Mouse (Mus musculus) embryonic fibroblast, embryonic 13.5 days (primary cell): ENCODE measurements around the gene Pcbp4.

ENCODE experiments used
- CTCF ChIP-seq: IDR thresholded peaks from 2 replicates; pipeline ENCODE4 v1.5.1; 2011; ENCODE audit warnings: mild to moderate bottlenecking, control low read depth, low read length, moderate library complexity, borderline replicate concordance; ENCODE audit not compliant: insufficient read depth
- POLR2A ChIP-seq: IDR thresholded peaks from 2 replicates; pipeline ENCODE4 v1.6.1; 2011; ENCODE audit warnings: low read depth, mild to moderate bottlenecking, control low read depth, low read length, moderate library complexity

DNA sequence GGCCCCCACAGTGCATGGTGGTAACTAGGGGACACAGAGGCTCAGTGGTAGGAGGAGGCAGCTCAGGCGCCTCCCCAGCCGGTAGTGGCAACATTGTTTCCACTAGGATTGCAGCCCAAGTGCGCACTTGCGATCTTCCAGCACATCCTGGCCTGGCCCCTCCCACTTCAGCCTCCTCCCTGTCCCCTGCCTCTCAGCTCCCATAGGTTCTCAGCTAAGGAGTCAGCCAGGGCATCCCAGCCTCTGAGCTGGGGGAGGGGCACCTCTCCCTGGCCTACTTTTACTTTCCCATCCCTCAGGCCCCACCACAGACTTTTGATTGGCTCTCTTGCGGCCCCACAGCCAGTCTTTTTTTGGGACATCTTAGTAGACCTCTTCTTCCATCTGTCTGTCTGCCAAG is 18.8 kb downstream of the Pcbp4 start:
- TF ChIP-seq CTCF, result no peak
- peak; percentile 33; the same call in 1 of the 2 replicates for TF ChIP-seq POLR2A
